Comparison of ENCODE assay signal across 22 mouse cellular contexts in the genomic region with DNA sequence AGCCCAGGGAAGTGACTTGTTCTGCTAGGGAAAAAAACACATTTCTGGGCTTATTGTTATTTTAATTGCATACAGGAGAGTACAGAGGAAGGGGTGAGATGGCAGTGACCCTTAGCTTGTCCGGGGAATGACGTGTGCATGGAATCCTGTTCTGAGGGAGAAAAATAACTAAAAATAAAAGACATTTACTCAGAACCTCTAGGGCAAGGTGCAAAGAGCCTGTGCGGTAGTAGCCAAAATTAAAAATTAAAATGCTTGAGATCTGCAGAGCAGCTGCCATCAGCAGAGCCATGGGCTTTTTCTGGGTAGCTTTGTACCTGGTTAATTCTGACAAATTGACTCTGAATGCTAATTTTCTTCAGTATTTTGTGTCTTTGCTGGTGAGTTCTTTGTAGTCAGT.
DNase-seq lines count a peak whose midpoint lies in the region; ATAC-seq and TF ChIP-seq lines count a peak whose summit lies in the region.
"Had no signal": no experiment of that assay in that cellular context is flagged by ENCODE, and none has a peak within 500 bp of the region (broad histone marks: within the 10 kb centered on the region; RNA-seq: fewer than 3 reads in every experiment).

No protein-coding gene starts in this region.

- peaks cover 8% of the 10 kb centered on the region for H3K4me1 ChIP-seq in hindbrain, embryonic 13.5 days (replicated peaks)
- no peaks in the 10 kb centered on the region for H3K4me1 ChIP-seq in hindbrain, postnatal 0 days (ENCODE audit: insufficient read depth, low read length)
- H3K4me1 ChIP-seq in kidney, embryonic 15.5 days = no peaks in the 10 kb centered on the region
- H3K4me1 ChIP-seq: embryonic facial prominence, embryonic 10.5 days; forebrain, embryonic 15.5 days; heart, embryonic 10.5 days; limb, embryonic 13.5 days; liver, embryonic 12.5 days had no signal

- TF ChIP-seq CTCF in hindbrain, postnatal 0 days (IDR thresholded peaks at IDR 0.05; ENCODE audit: low read depth) = no peak

- H3K36me3 ChIP-seq in hindbrain, embryonic 13.5 days = no peaks in the 10 kb centered on the region
- no peaks in the 10 kb centered on the region for H3K36me3 ChIP-seq in hindbrain, postnatal 0 days (ENCODE audit: insufficient read depth, low read length)
- no peaks in the 10 kb centered on the region for H3K36me3 ChIP-seq in kidney, embryonic 15.5 days
- H3K36me3 ChIP-seq: embryonic facial prominence, embryonic 10.5 days; forebrain, embryonic 15.5 days; heart, embryonic 10.5 days; limb, embryonic 13.5 days; liver, embryonic 12.5 days had no signal

- ATAC-seq in hindbrain, embryonic 13.5 days (ENCODE audit: low FRiP score) = 0 out of 2 replicates have a peak, but pooled peaks have one; percentile 32
- no peak for ATAC-seq in hindbrain, postnatal 0 days
- 0 out of 2 replicates have a peak, but pooled peaks have one; percentile 43 for ATAC-seq in kidney, embryonic 15.5 days (replicated peaks; ENCODE audit: low FRiP score)
- ATAC-seq: CD4-positive, CD25-positive, alpha-beta regulatory T cell, adult 4 months; forebrain, embryonic 15.5 days; intestine, embryonic 16.5 days; liver, embryonic 12.5 days had no signal

- H3K4me3 ChIP-seq in hindbrain, embryonic 13.5 days = no peak overlapping the region
- H3K4me3 ChIP-seq in hindbrain, postnatal 0 days (ENCODE audit: low read length) = no peak overlapping the region
- no peak overlapping the region for H3K4me3 ChIP-seq in kidney, embryonic 15.5 days (replicated peaks)
- H3K4me3 ChIP-seq: embryonic facial prominence, embryonic 10.5 days; forebrain, embryonic 15.5 days; heart, embryonic 10.5 days; limb, embryonic 13.5 days; liver, embryonic 12.5 days had no signal

- peak overlapping the region; percentile 25; the same call in 1 of the 2 replicates for H3K27ac ChIP-seq in hindbrain, embryonic 13.5 days
- H3K27ac ChIP-seq in hindbrain, postnatal 0 days = no peak overlapping the region
- H3K27ac ChIP-seq in kidney, embryonic 15.5 days = no peak overlapping the region
- H3K27ac ChIP-seq: embryonic facial prominence, embryonic 10.5 days; forebrain, embryonic 15.5 days; heart, embryonic 10.5 days; limb, embryonic 13.5 days; liver, embryonic 12.5 days; stomach, postnatal 0 days had no signal

- 34% methylated on average over 3 of the region's 3 CpGs for WGBS in hindbrain, embryonic 13.5 days
- WGBS in hindbrain, postnatal 0 days = 44% methylated on average over 3 of the region's 3 CpGs
- WGBS in kidney, embryonic 15.5 days = 47% methylated on average over 3 of the region's 3 CpGs

- H3K9me3 ChIP-seq in hindbrain, embryonic 13.5 days = no peaks in the 10 kb centered on the region
- H3K9me3 ChIP-seq in hindbrain, postnatal 0 days (ENCODE audit: low read length) = no peaks in the 10 kb centered on the region
- no peaks in the 10 kb centered on the region for H3K9me3 ChIP-seq in kidney, embryonic 15.5 days (replicated peaks)
- H3K9me3 ChIP-seq: embryonic facial prominence, embryonic 10.5 days; forebrain, embryonic 15.5 days; heart, embryonic 10.5 days; limb, embryonic 13.5 days; liver, embryonic 12.5 days had no signal

- H3K27me3 ChIP-seq in hindbrain, embryonic 13.5 days = no peaks in the 10 kb centered on the region
- H3K27me3 ChIP-seq in hindbrain, postnatal 0 days (ENCODE audit: insufficient read depth, low read length) = no peaks in the 10 kb centered on the region
- no peaks in the 10 kb centered on the region for H3K27me3 ChIP-seq in kidney, embryonic 15.5 days
- H3K27me3 ChIP-seq: forebrain, embryonic 15.5 days; limb, embryonic 13.5 days; liver, embryonic 12.5 days had no signal

- H3K4me2 ChIP-seq in hindbrain, embryonic 13.5 days = no peak overlapping the region
- no peak overlapping the region for H3K4me2 ChIP-seq in hindbrain, postnatal 0 days (ENCODE audit: low read depth, low read length)
- H3K4me2 ChIP-seq in kidney, embryonic 15.5 days = no peak overlapping the region
- H3K4me2 ChIP-seq: forebrain, embryonic 15.5 days; limb, embryonic 13.5 days; liver, embryonic 12.5 days had no signal

- DNase-seq in hindbrain, postnatal 0 days (ENCODE audit: low spot score) = no peak
- DNase-seq in kidney, postnatal 14 days = no peak
- peak; percentile 19 for DNase-seq in R1 (ENCODE audit: low read depth, low spot score)
- DNase-seq in kidney, postnatal 36 days = peak; percentile 9 to 12
- no peak for DNase-seq in gastrocnemius, adult 18-20 months (ENCODE audit: low spot score)
- DNase-seq: adrenal gland, adult 2 months; cerebellum, adult 11-12 months; cerebellum, postnatal 10 days; gastrocnemius, postnatal 10 days; lung, adult 18-20 months; lung, postnatal 10 days; right cerebral cortex, postnatal 14 days had no signal

- no peak overlapping the region for H3K9ac ChIP-seq in hindbrain, embryonic 13.5 days
- no peak overlapping the region for H3K9ac ChIP-seq in hindbrain, postnatal 0 days (replicated peaks; ENCODE audit: low read length)
- no peak overlapping the region for H3K9ac ChIP-seq in kidney, embryonic 15.5 days
- H3K9ac ChIP-seq: forebrain, embryonic 15.5 days; limb, embryonic 13.5 days; liver, embryonic 12.5 days had no signal

Comparison
In these comparisons a context has a peak if more than half of its experiments do, and no peak if none do; other contexts are left out.
1. DNase-seq: peak in R1 (single experiment) and kidney, postnatal 36 days (2 of 2); none in hindbrain, postnatal 0 days (single experiment), kidney, postnatal 14 days (single experiment) and gastrocnemius, adult 18-20 months (single experiment).